Mouse (Mus musculus) stomach, embryonic 15.5 days (tissue): ENCODE data around the gene Ppp4r2. TPM values are rescaled to one million over a fixed set of nuclear protein-coding genes. Genes with fewer than 3 reads are reported as not detected.
"Not testable (repeated sequence)": the region's sequence is repeated elsewhere in the genome, so short reads cannot be mapped to it uniquely, and the experiment has no call there.

Experiments
- ATAC-seq: fragments of 200-750 bp; cut with Nextera tagmentation; 2 replicates; pipeline ENCODE4 v1.8.0; 2017; ENCODE audit warnings: low read depth, moderate number of reproducible peaks, moderate TSS enrichment; ENCODE audit not compliant: insufficient read depth, low FRiP score
- H3K27ac ChIP-seq: fragments of 300-500 bp; sonication (generic); 2 replicates; pipeline ENCODE4 v1.5.1; 2015; ENCODE audit warnings: mild to moderate bottlenecking, inconsistent platforms
- H3K27me3 ChIP-seq: fragments of 300-500 bp; sonication (generic); replicated peaks from 2 replicates; pipeline ENCODE4 v1.6.1; 2015; ENCODE audit warnings: inconsistent platforms
- H3K36me3 ChIP-seq: fragments of 300-500 bp; sonication (generic); 2 replicates; pipeline ENCODE4 v1.6.1; 2015; ENCODE audit warnings: inconsistent platforms
- H3K4me1 ChIP-seq: fragments of 300-500 bp; sonication (generic); 2 replicates; pipeline ENCODE4 v1.6.1; 2015; ENCODE audit warnings: inconsistent platforms
- H3K4me2 ChIP-seq: fragments of 300-500 bp; sonication (generic); 2 replicates; pipeline ENCODE4 v1.6.1; 2015; ENCODE audit warnings: mild to moderate bottlenecking, inconsistent platforms
- H3K4me3 ChIP-seq: fragments of 300-500 bp; sonication (generic); replicated peaks from 2 replicates; pipeline ENCODE4 v1.5.1; 2015; ENCODE audit warnings: inconsistent platforms
- H3K9ac ChIP-seq: fragments of 300-500 bp; sonication (generic); 2 replicates; pipeline ENCODE4 v1.6.1; 2015; ENCODE audit warnings: inconsistent platforms
- H3K9me3 ChIP-seq: fragments of 300-500 bp; sonication (generic); 2 replicates; pipeline ENCODE4 v1.6.1; 2016; ENCODE audit warnings: inconsistent platforms
- WGBS: fragments of 180-500 bp; shearing (Covaris S2); methylation state at CpG from one replicate; pipeline ENCODE4 v1.1.7; 2015; 5-methylcytosine and 5-hydroxymethylcytosine counted together
- polyA plus RNA-seq: library from polyadenylated mRNA; unstranded; fragments of >200 nt; fragmentation: Nextera tagmentation; extraction: Ambion mirVana; gene quantifications from 2 replicates; pipeline ENCODE4 v1.2.1, GENCODE M21; 2015

The Ppp4r2 gene
- polyA plus RNA-seq, 1 experiment from 2014 or later, result 17.4 TPM

- under 1% methylated on average over 46 of the region's 72 CpGs for WGBS
- no peaks in the 10 kb centered on the region for H3K27me3 ChIP-seq
- H3K36me3 ChIP-seq, result peaks cover 15% of the 10 kb centered on the region
- peak overlapping the region; percentile 73 for H3K4me3 ChIP-seq
- H3K9ac ChIP-seq, result peak overlapping the region; percentile 67
- H3K4me2 ChIP-seq, result peak overlapping the region; percentile 56
- ATAC-seq, result peak; percentile 80
- peak overlapping the region; percentile 75 for H3K27ac ChIP-seq
- peaks cover 15% of the 10 kb centered on the region for H3K4me1 ChIP-seq
- no peaks in the 10 kb centered on the region for H3K9me3 ChIP-seq
These were observed 524 bp downstream of the Ppp4r2 start for GRCm38 (mm10) chr6:100833811-100834481.

DNA sequence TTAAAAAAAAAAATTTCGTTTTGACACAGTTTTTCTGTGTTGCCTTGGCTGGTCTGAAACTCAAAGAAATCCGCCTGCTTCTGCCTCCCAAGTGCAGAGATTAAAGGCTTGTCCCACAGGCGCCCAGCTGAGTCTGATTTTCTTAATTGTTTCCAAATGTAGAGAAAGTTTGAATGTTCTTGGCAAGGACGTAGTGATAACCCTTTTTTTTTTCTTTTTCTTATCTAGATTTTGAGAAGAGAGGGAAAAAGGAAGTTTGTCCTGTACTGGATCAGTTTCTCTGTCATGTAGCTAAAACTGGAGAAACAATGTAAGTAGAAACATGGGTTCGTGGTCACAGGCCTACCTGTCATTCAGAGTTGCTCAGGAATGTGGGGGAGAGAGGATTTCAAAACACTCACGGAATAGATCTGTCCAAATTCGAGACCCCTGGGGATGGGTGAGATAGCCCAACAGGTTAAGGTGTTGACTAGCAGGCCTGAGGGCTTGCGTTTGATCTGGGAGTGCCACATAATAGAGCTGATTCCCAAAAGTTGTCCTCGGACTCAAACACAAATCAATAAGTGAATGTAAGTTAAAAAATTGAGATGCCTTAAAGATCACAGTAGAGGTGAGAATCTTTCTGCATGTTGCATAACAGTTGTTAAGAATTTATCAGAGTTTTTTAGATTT is 1.2 kb downstream of the Ppp4r2 start:
- Histone ChIP-seq H3K27me3 (no peaks in the 10 kb centered on the region), H3K4me3 (peak overlapping the region; percentile 73), H3K4me2 (peak overlapping the region; percentile 56), H3K9me3 (no peaks in the 10 kb centered on the region), H3K9ac (peak overlapping the region; percentile 67; the same call in 1 of the 2 replicates), H3K36me3 (peaks cover 19% of the 10 kb centered on the region), H3K4me1 (peaks cover 15% of the 10 kb centered on the region), H3K27ac (peak overlapping the region; percentile 75; the same call in 1 of the 2 replicates)
- WGBS, result 23% methylated on average over 9 of the region's 9 CpGs
- ATAC-seq, result no peak

DNA sequence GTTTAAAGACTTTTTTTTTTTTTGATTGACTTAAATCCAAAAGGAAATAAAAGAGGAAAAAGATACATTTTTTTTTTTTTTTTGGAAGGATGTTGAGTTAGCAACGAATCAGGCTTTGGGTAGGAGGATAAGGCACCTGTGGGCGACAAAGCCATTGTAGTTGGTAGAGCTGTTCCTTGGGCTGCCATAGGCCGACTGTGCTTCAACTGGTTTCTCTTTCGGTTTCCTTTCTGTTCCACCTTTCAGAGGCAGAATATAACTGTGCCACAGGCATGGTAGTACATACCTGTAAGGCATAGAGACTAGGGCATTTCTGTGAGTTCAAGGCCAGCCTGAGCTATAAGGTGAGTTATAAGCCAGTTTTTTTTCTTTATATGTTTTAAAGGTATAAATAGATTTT is 11.6 kb downstream of the Ppp4r2 start:
- no peak overlapping the region for H3K4me3 ChIP-seq
- ATAC-seq, result no peak
- H3K4me2 ChIP-seq, result no peak overlapping the region
- H3K27me3 ChIP-seq, result no peaks in the 10 kb centered on the region
- H3K27ac ChIP-seq, result no peak overlapping the region
- H3K9ac ChIP-seq, result no peak overlapping the region
- 95% methylated on average over 4 of the region's 4 CpGs for WGBS
- 0 out of 2 replicates have a peak, but pooled peaks cover 2% of the 10 kb centered on the region for H3K4me1 ChIP-seq
- H3K36me3 ChIP-seq, result peaks cover 12% of the 10 kb centered on the region
- H3K9me3 ChIP-seq, result no peaks in the 10 kb centered on the region

GRCm38 (mm10) chr6:100847264-100847663 is 13.8 kb downstream of the Ppp4r2 start:
- Histone ChIP-seq H3K4me3 (no peak overlapping the region), H3K4me2 (no peak overlapping the region), H3K27ac (no peak overlapping the region), H3K9me3 (no peaks in the 10 kb centered on the region), H3K27me3 (no peaks in the 10 kb centered on the region), H3K9ac (no peak overlapping the region), H3K36me3 (no peaks in the 10 kb centered on the region), H3K4me1 (0 out of 2 replicates have a peak, but pooled peaks cover 6% of the 10 kb centered on the region)
- ATAC-seq, result no peak
- WGBS, result 76% methylated on average over 5 of the region's 5 CpGs

- no peak overlapping the region for H3K4me3 ChIP-seq
- 0 out of 2 replicates have a peak, but pooled peaks cover 6% of the 10 kb centered on the region for H3K4me1 ChIP-seq
- H3K4me2 ChIP-seq, result no peak overlapping the region
- no peaks in the 10 kb centered on the region for H3K9me3 ChIP-seq
- H3K36me3 ChIP-seq, result no peaks in the 10 kb centered on the region
- 82% methylated on average over 9 of the region's 9 CpGs for WGBS
- H3K9ac ChIP-seq, result no peak overlapping the region
- ATAC-seq, result no peak
- no peak overlapping the region for H3K27ac ChIP-seq
- H3K27me3 ChIP-seq, result no peaks in the 10 kb centered on the region
These were observed 15.4 kb downstream of the Ppp4r2 start for GRCm38 (mm10) chr6:100848682-100849375.

- 75% methylated on average over 9 of the region's 9 CpGs for WGBS
- peak; percentile 76 for ATAC-seq
- peaks cover 6% of the 10 kb centered on the region; the same call in 1 of the 2 replicates for H3K36me3 ChIP-seq
- H3K4me3 ChIP-seq, result no peak overlapping the region
- no peak overlapping the region for H3K27ac ChIP-seq
- H3K27me3 ChIP-seq, result no peaks in the 10 kb centered on the region
- no peak overlapping the region for H3K9ac ChIP-seq
- H3K9me3 ChIP-seq, result no peaks in the 10 kb centered on the region
- H3K4me1 ChIP-seq, result 0 out of 2 replicates have a peak, but pooled peaks cover 6% of the 10 kb centered on the region
- no peak overlapping the region for H3K4me2 ChIP-seq
These were observed 17.3 kb downstream of the Ppp4r2 start for GRCm38 (mm10) chr6:100850671-100851081.

GRCm38 (mm10) chr6:100851083-100851482 is 17.7 kb downstream of the Ppp4r2 start:
- H3K9me3 ChIP-seq, result no peaks in the 10 kb centered on the region
- H3K36me3 ChIP-seq, result peaks cover 6% of the 10 kb centered on the region; the same call in 1 of the 2 replicates
- 0 out of 2 replicates have a peak, but pooled peaks cover 6% of the 10 kb centered on the region for H3K4me1 ChIP-seq
- no peak overlapping the region for H3K4me2 ChIP-seq
- no peak overlapping the region for H3K9ac ChIP-seq
- H3K4me3 ChIP-seq, result no peak overlapping the region
- ATAC-seq, result no peak
- no peak overlapping the region for H3K27ac ChIP-seq
- 78% methylated on average over 5 of the region's 5 CpGs for WGBS
- H3K27me3 ChIP-seq, result no peaks in the 10 kb centered on the region

DNA sequence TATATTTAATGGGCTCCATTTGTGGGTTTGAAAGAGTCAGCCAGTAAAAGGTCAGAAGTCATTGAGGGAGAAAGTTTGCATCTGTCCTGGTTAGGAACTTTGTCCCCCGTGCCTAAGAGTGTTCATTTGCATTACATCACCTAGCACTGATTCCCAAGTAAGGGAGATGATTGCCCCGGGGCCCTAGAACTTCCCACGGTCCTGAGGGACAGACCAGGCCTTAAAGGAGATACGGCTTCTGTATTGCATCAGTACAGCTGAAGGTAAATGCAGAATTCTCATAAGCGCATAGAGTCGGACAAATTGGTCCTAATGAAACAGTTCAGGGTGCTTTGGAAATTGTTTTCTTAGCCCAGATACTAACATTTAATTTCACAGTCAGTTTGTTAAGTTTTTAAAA is 31.9 kb downstream of the Ppp4r2 start:
- H3K36me3 ChIP-seq, result peaks cover 12% of the 10 kb centered on the region; the same call in 1 of the 2 replicates
- no peak overlapping the region for H3K27ac ChIP-seq
- no peak overlapping the region for H3K4me3 ChIP-seq
- H3K9ac ChIP-seq, result no peak overlapping the region
- 82% methylated on average over 6 of the region's 6 CpGs for WGBS
- no peak overlapping the region for H3K4me2 ChIP-seq
- H3K9me3 ChIP-seq, result no peaks in the 10 kb centered on the region
- H3K27me3 ChIP-seq, result no peaks in the 10 kb centered on the region
- no peaks in the 10 kb centered on the region for H3K4me1 ChIP-seq
- ATAC-seq, result no peak

- H3K9ac ChIP-seq, H3K4me3 ChIP-seq, H3K4me1 ChIP-seq, H3K4me2 ChIP-seq, H3K9me3 ChIP-seq, H3K27ac ChIP-seq, ATAC-seq, H3K27me3 ChIP-seq: not testable (repeated sequence)
- WGBS, result 58% methylated on average over 5 of the region's 5 CpGs
- peaks cover 12% of the 10 kb centered on the region; the same call in 1 of the 2 replicates for H3K36me3 ChIP-seq
These were observed 32.4 kb downstream of the Ppp4r2 start for GRCm38 (mm10) chr6:100865788-100866187.

- WGBS, result 86% methylated on average over 5 of the region's 5 CpGs
- H3K4me3 ChIP-seq, H3K4me2 ChIP-seq, H3K9me3 ChIP-seq, H3K27ac ChIP-seq, H3K36me3 ChIP-seq, ATAC-seq, H3K9ac ChIP-seq, H3K27me3 ChIP-seq, H3K4me1 ChIP-seq: not testable (repeated sequence)
These were observed 32.8 kb downstream of the Ppp4r2 start for GRCm38 (mm10) chr6:100866246-100866645.

GRCm38 (mm10) chr6:100868863-100869262 is 35.4 kb downstream of the Ppp4r2 start:
- Histone ChIP-seq H3K36me3 (peaks cover 4% of the 10 kb centered on the region; the same call in 1 of the 2 replicates), H3K4me3 (no peak overlapping the region), H3K9ac (no peak overlapping the region), H3K27me3 (no peaks in the 10 kb centered on the region), H3K4me1 (no peaks in the 10 kb centered on the region), H3K9me3 (no peaks in the 10 kb centered on the region), H3K27ac (no peak overlapping the region), H3K4me2 (no peak overlapping the region)
- no peak for ATAC-seq
- WGBS, result 42% methylated on average over 5 of the region's 5 CpGs

DNA sequence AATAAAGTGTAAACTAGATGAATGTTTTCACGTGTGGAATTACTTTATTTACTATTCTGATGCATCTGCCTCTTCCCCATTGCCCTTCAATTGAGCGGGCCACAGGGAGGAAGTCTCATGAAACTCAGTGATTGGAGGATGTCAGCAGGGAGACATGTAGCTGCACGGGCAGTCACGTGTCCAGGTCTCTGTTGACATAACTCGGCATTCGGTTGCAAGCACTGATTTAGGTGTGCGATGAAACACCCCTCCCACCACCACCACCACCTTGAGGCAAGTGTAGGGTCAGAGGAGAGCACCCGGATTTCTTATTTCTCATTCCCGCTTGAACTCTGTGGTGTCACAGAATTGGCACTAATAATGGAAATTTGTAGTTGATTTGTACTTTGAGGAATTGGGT is 36.5 kb downstream of the Ppp4r2 start:
- WGBS, result 75% methylated on average over 9 of the region's 9 CpGs
- Histone ChIP-seq H3K4me1 (no peaks in the 10 kb centered on the region), H3K4me3 (no peak overlapping the region), H3K36me3 (peaks cover 4% of the 10 kb centered on the region; the same call in 1 of the 2 replicates), H3K27ac (no peak overlapping the region), H3K9ac (no peak overlapping the region), H3K4me2 (no peak overlapping the region), H3K9me3 (no peaks in the 10 kb centered on the region), H3K27me3 (no peaks in the 10 kb centered on the region)
- ATAC-seq, result no peak
